Mouse (Mus musculus) adrenal gland, postnatal 25 days (tissue): Measurements from ENCODE around the gene Itga3. TPM values are rescaled to one million over a fixed set of nuclear protein-coding genes. Genes with fewer than 3 reads are reported as not detected.

ENCODE experiments used
- DNase-seq: peaks from one replicate; pipeline ENCODE4 v3.0.0; 2021; ENCODE audit warnings: mixed read lengths
- total RNA-seq: library from RNA; stranded (reverse); gene quantifications from 2 replicates; pipeline ENCODE4 v1.2.3, GENCODE M21; 2021

Gene Itga3
- total RNA-seq, 1 experiment from 2014 or later = 40.7 TPM

DNA sequence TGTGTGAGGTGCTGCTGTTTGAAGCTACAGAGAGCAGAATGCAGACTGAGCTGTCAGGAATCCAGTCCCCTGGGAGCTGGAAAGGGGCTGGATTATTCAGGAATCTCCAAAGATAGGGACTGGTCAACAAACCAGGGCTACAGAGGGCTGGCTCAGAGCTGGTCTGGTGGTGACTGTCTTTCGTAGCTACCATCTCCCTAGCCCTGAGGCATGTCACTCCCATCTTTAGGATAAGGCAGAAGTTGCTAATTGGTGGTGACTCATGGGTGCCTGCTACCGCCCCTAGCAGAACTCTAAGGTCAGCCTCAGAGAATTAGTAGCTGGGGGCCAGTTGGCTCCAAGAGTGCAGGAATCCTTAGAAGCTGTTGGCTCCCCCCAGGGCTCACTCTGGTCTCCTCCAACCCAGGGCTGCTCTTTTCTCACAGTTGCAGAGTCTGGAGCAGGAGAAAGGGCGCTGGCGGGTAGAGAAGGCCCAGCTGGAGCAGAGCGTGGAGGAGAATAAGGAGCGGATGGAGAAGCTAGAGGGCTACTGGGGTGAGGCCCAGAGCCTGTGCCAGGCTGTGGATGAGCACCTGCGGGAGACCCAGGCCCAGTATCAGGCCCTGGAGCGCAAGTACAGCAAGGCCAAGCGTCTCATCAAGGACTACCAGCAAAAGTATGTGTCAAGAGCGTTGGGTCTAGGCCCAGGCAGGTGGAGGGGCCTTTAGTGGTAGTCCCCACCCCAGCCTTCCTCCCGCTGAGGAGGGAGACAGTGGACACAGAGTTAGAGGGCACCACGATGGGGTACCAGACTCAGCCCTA lies 72.3 kb downstream of the Itga3 start:
- no peak for DNase-seq

DNA sequence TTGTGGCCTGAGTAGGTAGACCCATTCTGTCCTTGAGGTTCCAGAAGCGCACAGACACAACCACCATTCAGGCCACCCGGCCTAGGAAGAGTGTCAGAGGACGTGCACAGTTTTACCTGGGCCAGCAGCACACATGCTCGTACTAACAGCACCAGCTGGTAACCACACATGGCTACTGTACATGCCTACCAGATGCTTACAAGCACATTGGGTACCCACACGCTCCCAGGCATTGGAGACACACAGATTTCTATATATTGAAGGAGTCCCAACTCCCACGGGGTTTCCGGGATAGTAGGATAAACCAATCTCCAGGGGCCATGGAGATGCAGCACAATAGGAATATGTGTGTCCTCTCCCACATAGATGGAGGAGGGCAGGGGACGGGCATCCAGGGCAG lies 73.9 kb downstream of the Itga3 start:
- no peak for DNase-seq

DNA sequence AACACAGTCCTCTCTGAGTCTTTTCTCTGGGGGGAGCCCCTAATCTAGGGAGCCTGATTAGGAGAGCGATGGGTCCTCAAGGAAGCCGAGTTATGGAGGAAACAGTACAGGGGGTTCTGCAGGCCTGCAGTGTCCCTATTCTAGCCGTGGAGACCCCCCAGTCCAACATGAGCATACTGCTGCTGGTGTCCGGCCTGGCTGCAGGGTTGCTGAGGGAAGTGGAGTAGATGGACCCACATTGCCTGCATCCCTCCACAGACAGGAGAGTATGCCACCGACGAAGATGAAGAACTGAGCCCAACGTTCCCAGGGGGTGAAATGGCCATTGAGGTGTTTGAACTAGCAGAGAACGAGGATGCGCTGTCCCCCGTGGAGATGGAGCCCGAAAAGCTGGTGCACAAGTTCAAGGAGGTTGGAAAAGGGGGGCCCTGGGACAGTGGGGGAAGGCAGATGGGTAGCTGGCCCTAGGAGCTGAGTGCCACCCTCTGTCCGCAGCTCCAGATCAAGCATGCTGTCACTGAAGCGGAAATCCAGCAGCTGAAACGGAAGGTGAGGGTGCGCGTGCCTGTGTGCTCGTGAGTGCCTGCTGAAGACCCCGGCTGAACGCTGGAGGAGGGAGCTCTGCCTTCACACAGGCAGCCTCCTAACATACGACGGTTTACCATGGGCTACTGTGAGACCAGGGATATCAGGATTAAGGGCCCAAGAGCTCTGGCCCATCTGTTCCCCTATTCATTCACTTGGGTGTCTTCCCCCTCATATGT lies 74.8 kb downstream of the Itga3 start:
- no peak for DNase-seq

DNA sequence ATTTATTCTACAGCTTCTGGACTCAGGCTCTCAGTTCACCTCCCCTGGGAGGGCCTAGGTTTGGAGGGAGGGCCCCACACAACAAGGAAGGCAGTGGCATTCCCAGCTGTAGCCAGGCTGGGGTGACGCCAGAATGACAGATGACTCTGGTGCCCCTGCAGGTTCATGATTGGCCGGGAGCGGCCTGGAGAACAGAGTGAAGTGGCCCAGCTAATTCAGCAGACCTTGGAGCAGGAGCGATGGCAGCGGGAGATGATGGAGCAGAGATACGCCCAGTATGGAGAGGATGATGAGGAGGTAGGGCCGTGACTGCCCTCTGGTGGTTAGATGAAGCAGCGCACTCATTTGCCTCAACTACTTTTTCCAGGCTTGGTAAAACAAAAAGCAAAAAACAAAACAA lies 75.5 kb downstream of the Itga3 start:
- peak; percentile 75 for DNase-seq

DNA sequence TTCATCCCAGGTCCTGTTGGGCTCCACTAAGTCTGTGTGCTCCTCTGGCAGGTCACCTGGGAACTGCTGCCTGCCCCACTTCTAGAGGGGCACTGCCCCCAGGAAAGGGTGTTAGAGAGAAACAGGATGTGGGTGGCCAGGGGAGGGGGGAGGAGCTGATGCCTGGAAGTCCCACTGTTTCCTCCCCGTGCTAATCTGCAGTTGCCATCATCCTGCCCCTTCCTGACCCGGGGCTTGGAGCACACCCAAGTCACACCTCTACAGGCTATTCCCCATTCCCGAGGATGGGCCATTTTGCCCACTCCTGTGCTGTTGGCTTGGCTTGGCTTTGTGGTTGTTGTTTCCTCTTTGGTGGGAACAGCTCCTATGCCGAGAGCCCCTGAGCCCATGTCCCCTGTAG lies 76.1 kb downstream of the Itga3 start:
- DNase-seq = peak; percentile 51

DNA sequence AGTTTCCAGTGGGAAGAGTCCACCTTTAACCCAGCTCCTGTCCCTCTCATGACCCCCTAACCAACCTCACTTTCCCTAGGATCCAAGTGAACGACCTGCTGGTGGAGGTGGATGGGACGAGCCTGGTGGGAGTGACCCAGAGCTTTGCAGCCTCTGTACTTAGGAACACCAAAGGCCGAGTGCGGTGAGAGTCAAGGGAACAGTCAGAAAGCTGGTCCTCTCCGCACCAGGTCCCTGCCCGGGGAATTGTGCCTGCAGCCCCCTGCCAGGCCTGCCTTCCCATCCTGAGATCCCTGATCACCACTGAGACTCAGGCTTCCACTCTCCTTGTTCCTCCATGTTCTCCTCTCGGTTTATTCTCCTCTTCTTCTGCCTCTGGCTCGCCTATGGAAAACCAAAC lies 76.5 kb downstream of the Itga3 start:
- no peak for DNase-seq

DNA sequence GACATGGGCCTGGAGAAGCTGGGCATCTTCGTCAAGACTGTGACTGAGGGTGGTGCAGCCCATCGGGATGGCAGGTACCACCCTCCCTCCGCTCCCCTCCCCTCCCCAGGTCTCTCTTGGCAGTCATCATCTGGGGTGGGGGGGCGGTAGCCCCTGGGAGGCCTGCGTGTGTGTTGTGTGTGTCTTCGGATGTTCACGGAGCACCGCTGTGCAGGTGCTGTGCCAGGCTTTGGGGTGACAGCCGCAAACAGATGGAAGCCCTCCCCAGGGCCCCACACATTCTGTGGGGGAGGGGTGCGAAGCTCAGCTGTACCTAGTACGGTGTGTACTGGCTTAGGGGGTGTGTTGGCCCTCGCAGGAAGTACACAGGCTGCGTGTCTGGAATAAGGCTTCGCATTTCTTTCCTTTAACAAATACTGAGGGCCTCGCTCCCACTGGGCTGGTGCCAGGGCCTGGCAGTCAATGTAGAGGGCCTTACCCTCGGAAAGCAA lies 78.5 kb downstream of the Itga3 start:
- no peak for DNase-seq

DNA sequence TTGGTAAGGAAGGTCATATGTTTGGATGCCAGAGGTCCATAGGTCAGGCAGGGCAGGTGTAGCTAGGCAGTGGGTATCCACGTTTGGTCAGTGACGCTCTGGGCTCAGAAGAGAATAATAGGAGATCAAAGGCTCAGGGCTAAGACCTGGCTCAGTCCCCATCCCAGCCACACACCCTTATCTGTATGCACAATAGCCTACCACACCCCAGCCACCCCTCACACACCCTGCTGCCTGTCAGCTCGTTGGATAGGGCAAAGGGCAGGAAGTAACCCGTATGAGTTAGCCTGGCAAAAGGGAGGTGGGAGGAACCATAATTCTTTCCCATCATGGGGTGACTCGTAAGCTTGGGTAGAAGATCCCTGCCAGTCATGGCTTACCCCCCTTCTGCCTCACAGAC lies 79.0 kb downstream of the Itga3 start:
- no peak for DNase-seq

DNA sequence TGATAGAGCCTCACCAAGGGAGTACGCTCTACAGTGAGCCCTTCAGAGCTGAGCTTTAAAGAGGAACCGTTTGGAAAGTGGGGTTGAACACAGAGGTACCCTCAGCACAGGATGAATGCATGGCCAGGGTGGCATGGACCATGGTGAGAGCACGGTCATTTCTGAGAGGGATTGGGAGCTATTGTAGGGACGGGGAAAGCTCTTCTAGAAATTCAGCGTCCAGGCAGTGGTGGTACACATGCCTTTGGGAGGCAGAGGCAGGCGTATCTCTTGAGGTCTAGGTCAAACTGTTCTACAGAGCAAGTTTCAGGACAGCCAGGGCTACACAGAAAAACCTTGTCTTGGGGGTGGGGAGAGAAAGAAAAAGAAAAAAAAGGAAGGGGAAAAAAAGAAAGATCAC lies 79.6 kb downstream of the Itga3 start:
- no peak for DNase-seq

DNA sequence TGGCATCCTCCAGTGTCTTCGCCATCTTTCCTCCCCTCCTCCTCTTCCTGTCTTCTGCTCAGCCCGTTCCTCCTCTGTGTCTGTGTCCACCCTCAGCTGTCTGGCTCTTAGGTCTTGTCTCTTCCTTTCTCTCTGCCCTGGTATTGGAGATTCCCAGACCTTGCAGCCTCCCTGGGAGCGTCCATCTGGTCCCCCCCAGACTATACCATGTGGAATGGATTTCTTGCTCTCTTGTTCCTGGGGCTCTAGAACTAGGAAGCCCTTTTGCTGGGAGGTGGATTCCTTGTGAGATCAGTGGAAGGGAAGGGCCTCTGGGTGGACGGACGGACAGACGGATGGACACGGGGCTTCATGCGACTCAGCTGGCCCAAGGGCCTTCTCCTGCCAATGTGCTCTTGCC lies 80.5 kb downstream of the Itga3 start:
- no peak for DNase-seq

DNA sequence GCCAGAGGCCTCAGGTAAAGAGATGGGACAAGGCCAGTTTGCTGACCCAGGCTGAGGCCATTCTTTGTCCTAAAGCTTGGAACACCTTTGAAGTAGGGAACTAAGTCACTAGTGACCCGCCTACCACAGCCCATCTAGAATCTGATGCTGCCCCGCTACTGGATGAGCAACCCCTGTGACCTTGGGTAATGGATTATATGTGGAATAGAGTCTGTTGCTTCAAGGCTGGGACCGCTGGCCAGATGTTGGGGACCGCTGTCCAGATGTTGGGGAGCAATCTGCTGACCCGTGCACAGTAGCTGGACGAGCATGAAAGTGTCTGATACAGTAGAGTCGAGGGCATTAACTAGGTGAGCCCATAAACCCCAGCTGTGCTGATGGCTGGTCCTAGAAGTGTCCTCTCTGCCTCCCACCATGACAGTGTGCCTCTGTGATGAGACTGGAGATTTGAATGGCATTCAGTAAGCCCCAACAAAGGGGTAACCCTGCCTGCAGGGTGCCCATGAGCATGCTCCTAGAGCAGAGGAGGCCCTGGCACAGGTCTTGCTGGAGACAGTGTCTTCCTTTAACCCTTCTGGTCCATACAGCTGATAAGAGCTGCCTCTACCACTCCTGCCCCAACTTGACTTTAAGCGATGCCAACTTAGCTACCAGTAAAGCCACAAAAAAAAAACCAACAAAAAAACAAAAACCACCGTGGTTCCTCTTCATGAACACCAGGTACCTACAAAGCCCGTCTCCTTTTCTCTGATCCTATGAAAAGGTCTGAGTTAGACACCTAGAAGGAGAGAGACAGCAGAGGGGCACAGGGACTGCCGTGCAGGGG lies 81.4 kb downstream of the Itga3 start:
- no peak for DNase-seq

Other genes with a start within 250 kb of the Itga3 start
- gene Col1a1, start 140.6 kb downstream of the Itga3 start, total RNA-seq = 74.0 and 116 TPM in 2 replicates
- gene Hils1, start 109.2 kb downstream of the Itga3 start, total RNA-seq = not detected in 2 replicates
- not detected in 2 replicates for gene Sgca, start 100.5 kb downstream of the Itga3 start, total RNA-seq
- 125 and 146 TPM in 2 replicates for gene Ppp1r9b, start 85.8 kb downstream of the Itga3 start, total RNA-seq
- gene Samd14, start 66.9 kb downstream of the Itga3 start, total RNA-seq = 3.0 and 4.4 TPM in 2 replicates
- 82.9 and 86.4 TPM in 2 replicates for gene Pdk2, start 35.4 kb downstream of the Itga3 start, total RNA-seq
- gene Dlx3, start 43.3 kb upstream of the Itga3 start, total RNA-seq = not detected in 2 replicates
- gene Dlx4, start 69.5 kb upstream of the Itga3 start, total RNA-seq = not detected in 2 replicates
- not detected in 2 replicates for gene Tac4, start 184.7 kb upstream of the Itga3 start, total RNA-seq
- 51.7 and 58.0 TPM in 2 replicates for gene Kat7, start 233.4 kb upstream of the Itga3 start, total RNA-seq